Mouse (Mus musculus) induced T-regulatory cell, adult 2 months (primary cell): Measurements from ENCODE around the gene Tmub2.

ENCODE experiments used
- DNase-seq: peaks from one replicate; pipeline ENCODE4 v3.0.0-alpha.2; 2012; ENCODE audit warnings: low read depth

Gene Tmub2

GRCm38 (mm10) chr11:102308104-102308503, 23.4 kb downstream of the Tmub2 start:
- DNase-seq = no peak

GRCm38 (mm10) chr11:102308979-102309378, 24.2 kb downstream of the Tmub2 start:
- peak; percentile 98 for DNase-seq

- peak; percentile 52 for DNase-seq
Observed at GRCm38 (mm10) chr11:102309821-102310617, 25.3 kb downstream of the Tmub2 start.

- no peak for DNase-seq
Observed at GRCm38 (mm10) chr11:102310768-102311695, 26.3 kb downstream of the Tmub2 start.

- DNase-seq = no peak
Observed at GRCm38 (mm10) chr11:102311966-102312365, 27.2 kb downstream of the Tmub2 start.

- DNase-seq = peak; percentile 7
Observed at GRCm38 (mm10) chr11:102312586-102312985, 27.9 kb downstream of the Tmub2 start.

- no peak for DNase-seq
Observed at GRCm38 (mm10) chr11:102314321-102314720, 29.6 kb downstream of the Tmub2 start.

- DNase-seq = peak; percentile 50
Observed at GRCm38 (mm10) chr11:102315690-102316571, 31.2 kb downstream of the Tmub2 start.

GRCm38 (mm10) chr11:102316572-102317297, 32.0 kb downstream of the Tmub2 start:
- peak; percentile 93 for DNase-seq

- peak; percentile 80 for DNase-seq
Observed at GRCm38 (mm10) chr11:102317298-102317900, 32.7 kb downstream of the Tmub2 start.

GRCm38 (mm10) chr11:102317901-102318575, 33.3 kb downstream of the Tmub2 start:
- DNase-seq = peak; percentile 75

- peak; percentile 74 for DNase-seq
Observed at GRCm38 (mm10) chr11:102318576-102319409, 34.1 kb downstream of the Tmub2 start.

GRCm38 (mm10) chr11:102319410-102319792, 34.7 kb downstream of the Tmub2 start, which contains the start of gene Ubtf:
TSS of gene Ubtf (minus strand) at chr11:102319742.
- peak; percentile 87 for DNase-seq

GRCm38 (mm10) chr11:102319941-102320685, 35.4 kb downstream of the Tmub2 start:
- DNase-seq = peak; percentile 88

GRCm38 (mm10) chr11:102320686-102321005, 35.9 kb downstream of the Tmub2 start:
- no peak for DNase-seq

- DNase-seq = no peak
Observed at GRCm38 (mm10) chr11:102321931-102322330, 37.2 kb downstream of the Tmub2 start.

- DNase-seq = no peak
Observed at GRCm38 (mm10) chr11:102323516-102323915, 38.8 kb downstream of the Tmub2 start.

GRCm38 (mm10) chr11:102327250-102327649, 42.5 kb downstream of the Tmub2 start:
- no peak for DNase-seq
